Mouse (Mus musculus): Measurements from ENCODE around the gene Ssbp4.

The Ssbp4 gene

GRCm38 (mm10) chr8:70608749-70609367, at the start of gene Ssbp4:
Ssbp4 (minus strand) TSS chr8:70608872.
- H3K4me1 ChIP-seq (replicated peaks; ENCODE audit: low read depth, low read length), result peaks cover 78% of the 10 kb centered on the region
- peaks cover 10% of the 10 kb centered on the region for H3K27me3 ChIP-seq (ENCODE audit: insufficient read depth, low read length)
- no peak for TF ChIP-seq CTCF (conservative IDR thresholded peaks at IDR 0.05; ENCODE audit: low read length)
- TF ChIP-seq POU5F1 (IDR thresholded peaks at IDR 0.05; ENCODE audit: borderline replicate concordance, low read length), result no peak
- no peak for TF ChIP-seq NANOG (IDR thresholded peaks at IDR 0.05; ENCODE audit: borderline replicate concordance, low read length)
- H3K4me3 ChIP-seq (replicated peaks; ENCODE audit: low read length), result peak within 1 kb of the TSS; percentile 93
- H3K9me3 ChIP-seq (ENCODE audit: low read length), result no peaks in the 10 kb centered on the region
- peaks cover 15% of the 10 kb centered on the region for H3K36me3 ChIP-seq (ENCODE audit: insufficient read depth, low read length)

- Histone ChIP-seq H3K36me3 (ENCODE audit: insufficient read depth, low read length) (peaks cover 40% of the 10 kb centered on the region), H3K4me3 (replicated peaks; ENCODE audit: low read length) (no peak overlapping the region), H3K4me1 (replicated peaks; ENCODE audit: low read depth, low read length) (peaks cover 68% of the 10 kb centered on the region), H3K9me3 (ENCODE audit: low read length) (no peaks in the 10 kb centered on the region), H3K27me3 (ENCODE audit: insufficient read depth, low read length) (no peaks in the 10 kb centered on the region)
- TF ChIP-seq NANOG (IDR thresholded peaks at IDR 0.05; ENCODE audit: borderline replicate concordance, low read length), result no peak
- TF ChIP-seq CTCF (conservative IDR thresholded peaks at IDR 0.05; ENCODE audit: low read length), result no peak
- TF ChIP-seq POU5F1 (IDR thresholded peaks at IDR 0.05; ENCODE audit: borderline replicate concordance, low read length), result no peak
Observed at GRCm38 (mm10) chr8:70657739-70658138, 49.1 kb upstream of the Ssbp4 start.

GRCm38 (mm10) chr8:70657214-70657613, 48.5 kb upstream of the Ssbp4 start:
- no peak for TF ChIP-seq NANOG (IDR thresholded peaks at IDR 0.05; ENCODE audit: borderline replicate concordance, low read length)
- no peak; the same call in 1 of the 2 replicates for TF ChIP-seq CTCF (conservative IDR thresholded peaks at IDR 0.05; ENCODE audit: low read length)
- TF ChIP-seq POU5F1 (IDR thresholded peaks at IDR 0.05; ENCODE audit: borderline replicate concordance, low read length), result no peak

GRCm38 (mm10) chr8:70656193-70656790, 47.6 kb upstream of the Ssbp4 start:
- TF ChIP-seq NANOG (IDR thresholded peaks at IDR 0.05; ENCODE audit: borderline replicate concordance, low read length) (no peak), CTCF (conservative IDR thresholded peaks at IDR 0.05; ENCODE audit: low read length) (no peak), POU5F1 (IDR thresholded peaks at IDR 0.05; ENCODE audit: borderline replicate concordance, low read length) (no peak)
- peaks cover 55% of the 10 kb centered on the region for H3K36me3 ChIP-seq (ENCODE audit: insufficient read depth, low read length)

More at GRCm38 (mm10) chr8:70657214-70657613, 48.5 kb upstream of the Ssbp4 start:
- no peaks in the 10 kb centered on the region for H3K27me3 ChIP-seq (ENCODE audit: insufficient read depth, low read length)
- peaks cover 74% of the 10 kb centered on the region for H3K4me1 ChIP-seq (replicated peaks; ENCODE audit: low read depth, low read length)
- H3K9me3 ChIP-seq (ENCODE audit: low read length), result no peaks in the 10 kb centered on the region
- no peak overlapping the region for H3K4me3 ChIP-seq (replicated peaks; ENCODE audit: low read length)
- peaks cover 46% of the 10 kb centered on the region for H3K36me3 ChIP-seq (ENCODE audit: insufficient read depth, low read length)

GRCm38 (mm10) chr8:70655469-70655868, 46.8 kb upstream of the Ssbp4 start:
- Histone ChIP-seq H3K9me3 (ENCODE audit: low read length) (no peaks in the 10 kb centered on the region), H3K4me3 (replicated peaks; ENCODE audit: low read length) (no peak overlapping the region)

More at GRCm38 (mm10) chr8:70656193-70656790, 47.6 kb upstream of the Ssbp4 start:
- no peaks in the 10 kb centered on the region for H3K27me3 ChIP-seq (ENCODE audit: insufficient read depth, low read length)
- peaks cover 78% of the 10 kb centered on the region for H3K4me1 ChIP-seq (replicated peaks; ENCODE audit: low read depth, low read length)
- H3K4me3 ChIP-seq (replicated peaks; ENCODE audit: low read length), result peak overlapping the region; percentile 41
- no peaks in the 10 kb centered on the region for H3K9me3 ChIP-seq (ENCODE audit: low read length)

GRCm38 (mm10) chr8:70654121-70654520, 45.4 kb upstream of the Ssbp4 start:
- H3K4me3 ChIP-seq (replicated peaks; ENCODE audit: low read length), result no peak overlapping the region
- no peaks in the 10 kb centered on the region for H3K9me3 ChIP-seq (ENCODE audit: low read length)
- no peaks in the 10 kb centered on the region for H3K27me3 ChIP-seq (ENCODE audit: insufficient read depth, low read length)
- TF ChIP-seq CTCF (conservative IDR thresholded peaks at IDR 0.05; ENCODE audit: low read length) (no peak), NANOG (IDR thresholded peaks at IDR 0.05; ENCODE audit: borderline replicate concordance, low read length) (no peak), POU5F1 (IDR thresholded peaks at IDR 0.05; ENCODE audit: borderline replicate concordance, low read length) (no peak)
- H3K36me3 ChIP-seq (ENCODE audit: insufficient read depth, low read length), result peaks cover 76% of the 10 kb centered on the region
- H3K4me1 ChIP-seq (replicated peaks; ENCODE audit: low read depth, low read length), result peaks cover 85% of the 10 kb centered on the region

More at GRCm38 (mm10) chr8:70655469-70655868, 46.8 kb upstream of the Ssbp4 start:
- peaks cover 79% of the 10 kb centered on the region for H3K4me1 ChIP-seq (replicated peaks; ENCODE audit: low read depth, low read length)
- no peaks in the 10 kb centered on the region for H3K27me3 ChIP-seq (ENCODE audit: insufficient read depth, low read length)
- TF ChIP-seq CTCF (conservative IDR thresholded peaks at IDR 0.05; ENCODE audit: low read length) (no peak), POU5F1 (IDR thresholded peaks at IDR 0.05; ENCODE audit: borderline replicate concordance, low read length) (no peak), NANOG (IDR thresholded peaks at IDR 0.05; ENCODE audit: borderline replicate concordance, low read length) (no peak)
- H3K36me3 ChIP-seq (ENCODE audit: insufficient read depth, low read length), result peaks cover 63% of the 10 kb centered on the region

- Histone ChIP-seq H3K9me3 (ENCODE audit: low read length) (no peaks in the 10 kb centered on the region), H3K4me1 (replicated peaks; ENCODE audit: low read depth, low read length) (peaks cover 87% of the 10 kb centered on the region), H3K27me3 (ENCODE audit: insufficient read depth, low read length) (no peaks in the 10 kb centered on the region), H3K36me3 (ENCODE audit: insufficient read depth, low read length) (peaks cover 82% of the 10 kb centered on the region), H3K4me3 (replicated peaks; ENCODE audit: low read length) (no peak overlapping the region)
- TF ChIP-seq CTCF (conservative IDR thresholded peaks at IDR 0.05; ENCODE audit: low read length) (peak; percentile 99), NANOG (IDR thresholded peaks at IDR 0.05; ENCODE audit: borderline replicate concordance, low read length) (no peak), POU5F1 (IDR thresholded peaks at IDR 0.05; ENCODE audit: borderline replicate concordance, low read length) (no peak)
Observed at GRCm38 (mm10) chr8:70653226-70653625, 44.6 kb upstream of the Ssbp4 start.

- Histone ChIP-seq H3K4me3 (replicated peaks; ENCODE audit: low read length) (peak overlapping the region; percentile 68), H3K36me3 (ENCODE audit: insufficient read depth, low read length) (peaks cover 56% of the 10 kb centered on the region)
- TF ChIP-seq NANOG (IDR thresholded peaks at IDR 0.05; ENCODE audit: borderline replicate concordance, low read length) (no peak), POU5F1 (IDR thresholded peaks at IDR 0.05; ENCODE audit: borderline replicate concordance, low read length) (no peak), CTCF (conservative IDR thresholded peaks at IDR 0.05; ENCODE audit: low read length) (no peak)
Observed at GRCm38 (mm10) chr8:70650351-70650750, 41.7 kb upstream of the Ssbp4 start.

More at GRCm38 (mm10) chr8:70650351-70650750, 41.7 kb upstream of the Ssbp4 start:
- Histone ChIP-seq H3K9me3 (ENCODE audit: low read length) (no peaks in the 10 kb centered on the region), H3K4me1 (replicated peaks; ENCODE audit: low read depth, low read length) (peaks cover 86% of the 10 kb centered on the region), H3K27me3 (ENCODE audit: insufficient read depth, low read length) (no peaks in the 10 kb centered on the region)

Measured in E14TG2a.4 (cell line).